Mouse (Mus musculus): ENCODE results near the gene Xylt1. TPM values are rescaled to one million over a fixed set of nuclear protein-coding genes. Genes with fewer than 3 reads are reported as not detected.

Xylt1 gene
- polyA plus RNA-seq, 1 experiment from 2014 or later: 2.9 TPM

DNA sequence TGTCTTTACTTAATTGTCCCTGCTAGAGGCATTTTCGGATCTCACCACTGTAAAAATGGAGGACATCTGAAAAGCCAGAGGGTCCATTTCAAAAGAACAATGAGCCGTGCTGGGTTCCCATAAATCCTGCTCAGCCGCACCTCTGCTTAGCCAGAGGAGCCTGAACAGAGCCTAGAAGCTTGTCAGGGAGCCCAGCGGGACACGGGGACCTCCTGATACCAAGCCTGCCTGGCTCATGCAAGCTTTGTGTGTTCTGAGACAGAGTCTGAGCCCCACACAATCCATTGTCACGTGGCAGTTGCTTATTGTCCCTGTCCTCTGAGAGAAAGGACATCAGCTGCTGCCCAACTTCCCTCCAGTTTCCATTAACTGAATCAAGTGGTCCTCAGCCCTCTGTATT lies 229.7 kb downstream of the Xylt1 start:
- Histone ChIP-seq H3K9ac (ENCODE audit: low read depth, low read length) (no peak overlapping the region), H3K9me3 (ENCODE audit: control insufficient read depth, low read length) (no peaks in the 10 kb centered on the region), H3K4me3 (ENCODE audit: low read length) (no peak overlapping the region), H3K27me3 (replicated peaks; ENCODE audit: control insufficient read depth, insufficient read depth, low read length) (no peaks in the 10 kb centered on the region), H3K36me3 (ENCODE audit: control insufficient read depth, insufficient read depth, low read length) (no peaks in the 10 kb centered on the region), H3K4me2 (ENCODE audit: low read length) (no peak overlapping the region), H3K4me1 (ENCODE audit: control insufficient read depth, insufficient read depth, low read depth, low read length) (peaks cover 3% of the 10 kb centered on the region), H3K27ac (ENCODE audit: low read depth, low read length) (peak overlapping the region; percentile 39; the same call in 1 of the 2 replicates)
- WGBS: 26% methylated on average over 6 of the region's 6 CpGs
- ATAC-seq: no peak

DNA sequence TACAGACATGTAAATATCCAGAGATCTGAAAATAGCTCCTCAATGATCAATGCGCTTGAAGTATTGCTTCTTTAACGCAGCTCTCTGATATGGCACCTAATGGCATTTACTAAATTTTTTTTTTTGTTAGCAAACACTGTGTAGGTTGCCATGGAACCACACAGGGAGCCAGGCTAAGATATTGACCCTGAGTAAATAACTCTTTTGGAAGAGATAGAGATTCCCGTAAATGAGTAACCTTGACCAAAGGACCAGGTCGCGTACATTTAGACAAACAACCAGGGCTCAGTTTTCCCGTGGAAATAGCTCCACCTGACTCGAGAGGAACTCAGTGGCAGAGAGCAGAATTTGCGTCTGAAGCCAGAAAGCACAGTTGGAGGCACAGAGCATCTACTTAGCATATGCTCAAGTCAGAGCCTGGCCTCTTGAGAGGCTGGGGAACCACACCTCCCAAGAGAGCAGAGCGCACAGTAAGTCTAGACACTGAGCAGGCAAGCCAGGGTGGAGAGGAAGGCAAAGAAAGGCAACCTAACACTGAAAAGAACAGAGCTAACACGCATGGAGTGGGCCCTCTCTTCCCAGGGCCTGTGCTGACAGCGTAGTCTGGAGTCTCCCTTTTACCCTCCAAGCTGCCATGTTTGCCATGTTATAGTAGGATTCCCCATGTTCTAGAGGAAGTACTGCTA lies 232.2 kb downstream of the Xylt1 start:
- no peak for ATAC-seq
- no peaks in the 10 kb centered on the region for H3K36me3 ChIP-seq (ENCODE audit: control insufficient read depth, insufficient read depth, low read length)
- 68% methylated on average over 11 of the region's 11 CpGs for WGBS
- no peaks in the 10 kb centered on the region for H3K9me3 ChIP-seq (ENCODE audit: control insufficient read depth, low read length)
- no peak overlapping the region for H3K4me2 ChIP-seq (ENCODE audit: low read length)
- H3K27me3 ChIP-seq (replicated peaks; ENCODE audit: control insufficient read depth, insufficient read depth, low read length): no peaks in the 10 kb centered on the region
- no peak overlapping the region for H3K4me3 ChIP-seq (ENCODE audit: low read length)
- H3K27ac ChIP-seq (ENCODE audit: low read depth, low read length): no peak overlapping the region
- no peak overlapping the region for H3K9ac ChIP-seq (ENCODE audit: low read depth, low read length)
- peaks cover 3% of the 10 kb centered on the region for H3K4me1 ChIP-seq (ENCODE audit: control insufficient read depth, insufficient read depth, low read depth, low read length)

DNA sequence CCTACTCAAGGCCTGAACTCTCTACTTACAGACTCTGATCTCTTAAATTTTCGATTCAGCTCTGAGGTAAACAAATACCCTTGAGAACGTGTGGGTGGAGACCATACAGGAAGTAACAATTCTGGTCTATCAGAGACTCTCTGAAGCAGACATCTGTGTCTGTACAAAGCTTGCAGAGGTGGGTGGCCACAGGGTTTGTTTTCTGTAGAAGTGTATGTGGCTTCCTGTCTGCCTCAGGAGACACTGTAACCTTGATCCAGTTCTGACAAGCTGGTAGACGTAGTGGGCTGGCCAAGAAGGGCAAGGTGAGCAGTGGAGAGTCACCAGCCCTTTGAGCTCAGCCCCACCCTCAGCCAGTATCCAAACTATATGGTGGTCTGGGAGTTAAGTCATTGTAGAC lies 233.0 kb downstream of the Xylt1 start:
- H3K4me1 ChIP-seq (ENCODE audit: control insufficient read depth, insufficient read depth, low read depth, low read length): peaks cover 3% of the 10 kb centered on the region
- no peak overlapping the region for H3K9ac ChIP-seq (ENCODE audit: low read depth, low read length)
- WGBS: 77% methylated on average over 3 of the region's 3 CpGs

DNA sequence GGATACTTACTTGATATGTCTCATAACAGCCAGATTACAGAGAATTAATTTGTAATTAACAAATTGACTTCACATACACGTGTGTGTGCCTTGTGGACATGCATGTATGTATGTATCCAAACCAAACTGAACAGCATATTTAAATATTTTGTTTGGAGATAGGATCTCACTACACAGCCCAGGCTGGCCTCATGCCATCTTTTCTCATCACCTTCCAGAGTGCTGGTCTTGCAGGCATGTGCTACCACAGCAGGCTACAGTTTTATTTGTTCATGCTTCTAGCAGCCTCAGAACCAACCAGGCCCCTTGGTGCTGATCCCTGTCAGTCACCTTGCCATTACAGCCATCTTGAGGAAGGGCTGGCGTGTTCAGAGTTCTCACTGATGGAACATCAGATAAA lies 233.6 kb downstream of the Xylt1 start:
- Histone ChIP-seq H3K4me3 (ENCODE audit: low read length) (no peak overlapping the region), H3K27ac (ENCODE audit: low read depth, low read length) (no peak overlapping the region), H3K4me1 (ENCODE audit: control insufficient read depth, insufficient read depth, low read depth, low read length) (peaks cover 3% of the 10 kb centered on the region), H3K9me3 (ENCODE audit: control insufficient read depth, low read length) (no peaks in the 10 kb centered on the region), H3K36me3 (ENCODE audit: control insufficient read depth, insufficient read depth, low read length) (no peaks in the 10 kb centered on the region), H3K9ac (ENCODE audit: low read depth, low read length) (no peak overlapping the region), H3K4me2 (ENCODE audit: low read length) (no peak overlapping the region), H3K27me3 (replicated peaks; ENCODE audit: control insufficient read depth, insufficient read depth, low read length) (no peaks in the 10 kb centered on the region)
- no peak for ATAC-seq
- whole genome bisulfite sequencing: 76% methylated on average over 2 of the region's 2 CpGs

More for the DNA sequence above, 233.0 kb downstream of the Xylt1 start:
- Histone ChIP-seq H3K36me3 (ENCODE audit: control insufficient read depth, insufficient read depth, low read length) (no peaks in the 10 kb centered on the region), H3K27ac (ENCODE audit: low read depth, low read length) (no peak overlapping the region), H3K4me2 (ENCODE audit: low read length) (no peak overlapping the region), H3K27me3 (replicated peaks; ENCODE audit: control insufficient read depth, insufficient read depth, low read length) (no peaks in the 10 kb centered on the region), H3K4me3 (ENCODE audit: low read length) (no peak overlapping the region), H3K9me3 (ENCODE audit: control insufficient read depth, low read length) (no peaks in the 10 kb centered on the region)
- ATAC-seq: no peak

DNA sequence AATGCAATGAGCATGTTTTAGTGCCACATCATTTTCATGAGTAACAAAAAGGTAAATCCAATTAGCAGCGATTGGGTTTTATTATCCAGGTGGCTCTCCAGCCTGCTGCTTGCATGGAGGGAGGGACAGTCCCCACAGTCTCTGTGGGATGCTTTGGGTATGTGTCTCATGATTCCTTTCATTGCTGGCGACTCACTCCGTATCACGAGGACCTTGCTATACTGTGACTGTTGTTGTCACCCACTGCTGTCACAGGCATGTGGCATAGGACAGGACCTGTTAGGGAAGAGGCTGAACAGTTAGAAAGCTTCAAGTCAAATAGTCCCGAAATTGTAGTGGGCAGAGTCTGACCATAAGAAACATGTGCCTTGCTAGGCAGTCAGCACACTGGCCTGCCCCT lies 234.1 kb downstream of the Xylt1 start:
- 80% methylated on average over 5 of the region's 5 CpGs for WGBS
- Histone ChIP-seq H3K4me1 (ENCODE audit: control insufficient read depth, insufficient read depth, low read depth, low read length) (peaks cover 3% of the 10 kb centered on the region), H3K9me3 (ENCODE audit: control insufficient read depth, low read length) (no peaks in the 10 kb centered on the region), H3K27ac (ENCODE audit: low read depth, low read length) (no peak overlapping the region), H3K27me3 (replicated peaks; ENCODE audit: control insufficient read depth, insufficient read depth, low read length) (no peaks in the 10 kb centered on the region), H3K4me2 (ENCODE audit: low read length) (no peak overlapping the region), H3K4me3 (ENCODE audit: low read length) (no peak overlapping the region), H3K9ac (ENCODE audit: low read depth, low read length) (no peak overlapping the region), H3K36me3 (ENCODE audit: control insufficient read depth, insufficient read depth, low read length) (no peaks in the 10 kb centered on the region)
- ATAC-seq: no peak

DNA sequence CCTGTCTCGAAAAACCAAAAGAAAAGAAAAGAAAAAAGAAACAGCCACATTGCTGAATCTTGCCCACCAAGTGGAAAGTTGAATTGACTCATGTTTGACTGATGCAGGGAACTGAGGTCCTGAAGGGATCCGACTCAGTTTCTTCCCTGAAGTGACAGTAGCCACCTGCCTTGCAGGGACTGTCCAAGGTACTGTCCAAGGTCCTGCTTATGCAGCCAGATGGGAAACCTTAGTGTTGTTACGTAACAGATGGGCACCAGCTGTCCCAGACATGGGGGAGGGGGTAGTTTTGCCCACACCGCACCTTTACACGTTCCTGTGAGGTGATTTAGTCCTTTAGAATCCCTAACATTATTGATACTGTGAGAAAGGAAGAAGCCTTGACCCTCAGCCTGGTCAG lies 235.5 kb downstream of the Xylt1 start:
- no peak overlapping the region for H3K4me2 ChIP-seq (ENCODE audit: low read length)
- WGBS: 67% methylated on average over 5 of the region's 5 CpGs
- H3K4me1 ChIP-seq (ENCODE audit: control insufficient read depth, insufficient read depth, low read depth, low read length): no peaks in the 10 kb centered on the region; the same call in 1 of the 2 replicates
- ATAC-seq: no peak
- H3K9ac ChIP-seq (ENCODE audit: low read depth, low read length): no peak overlapping the region
- no peaks in the 10 kb centered on the region for H3K36me3 ChIP-seq (ENCODE audit: control insufficient read depth, insufficient read depth, low read length)
- H3K27me3 ChIP-seq (replicated peaks; ENCODE audit: control insufficient read depth, insufficient read depth, low read length): no peaks in the 10 kb centered on the region
- no peaks in the 10 kb centered on the region for H3K9me3 ChIP-seq (ENCODE audit: control insufficient read depth, low read length)
- no peak overlapping the region for H3K4me3 ChIP-seq (ENCODE audit: low read length)
- no peak overlapping the region for H3K27ac ChIP-seq (ENCODE audit: low read depth, low read length)

DNA sequence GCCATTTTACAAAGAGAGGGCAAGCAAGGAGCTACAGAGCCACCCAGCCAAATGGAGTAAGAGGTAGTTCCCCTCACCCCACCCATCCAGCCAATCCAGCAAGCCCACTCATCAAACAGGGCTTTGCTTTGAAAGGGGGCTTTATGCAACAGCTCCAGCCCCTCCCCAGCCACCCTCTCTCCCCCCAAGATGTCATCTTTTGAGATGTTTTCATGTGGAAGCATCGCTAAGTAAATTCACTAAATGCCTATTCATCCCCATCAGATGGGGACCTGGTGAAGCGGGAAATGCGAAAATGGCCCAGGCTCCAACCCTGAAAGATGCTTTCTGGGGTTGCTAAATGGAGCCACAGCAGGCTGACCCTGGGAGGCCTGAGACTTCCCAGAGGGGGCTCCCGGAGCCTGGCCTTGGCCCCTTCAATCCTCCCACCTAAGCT lies 238.0 kb downstream of the Xylt1 start:
- Histone ChIP-seq H3K9me3 (ENCODE audit: control insufficient read depth, low read length) (no peaks in the 10 kb centered on the region), H3K9ac (ENCODE audit: low read depth, low read length) (no peak overlapping the region), H3K36me3 (ENCODE audit: control insufficient read depth, insufficient read depth, low read length) (no peaks in the 10 kb centered on the region), H3K27me3 (replicated peaks; ENCODE audit: control insufficient read depth, insufficient read depth, low read length) (no peaks in the 10 kb centered on the region), H3K27ac (ENCODE audit: low read depth, low read length) (no peak overlapping the region), H3K4me3 (ENCODE audit: low read length) (no peak overlapping the region), H3K4me2 (ENCODE audit: low read length) (no peak overlapping the region), H3K4me1 (ENCODE audit: control insufficient read depth, insufficient read depth, low read depth, low read length) (no peaks in the 10 kb centered on the region)
- peak; percentile 31; the same call in 1 of the 2 replicates for ATAC-seq
- 18% methylated on average over 4 of the region's 4 CpGs for WGBS

DNA sequence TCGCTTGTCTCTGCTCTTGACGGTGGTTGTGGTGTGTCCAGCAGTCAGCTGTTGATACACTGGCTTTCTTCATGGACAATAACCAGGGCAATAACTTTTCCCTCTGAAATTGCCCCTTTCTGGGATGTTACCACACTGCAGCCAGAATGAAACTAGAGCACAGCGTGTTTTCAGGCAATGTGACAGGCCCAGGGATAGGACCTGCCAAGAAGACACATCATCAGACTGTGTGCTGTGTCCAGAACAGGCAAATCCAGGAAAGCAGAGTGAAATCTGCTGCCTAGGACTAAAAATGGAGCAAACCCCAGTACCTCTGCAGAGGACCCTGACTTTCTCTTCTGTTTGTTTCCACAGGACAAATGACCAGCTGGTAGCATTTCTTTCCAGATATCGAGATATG lies 240.8 kb downstream of the Xylt1 start:
- 84% methylated on average over 4 of the region's 4 CpGs for WGBS
- Histone ChIP-seq H3K9ac (ENCODE audit: low read depth, low read length) (no peak overlapping the region), H3K4me2 (ENCODE audit: low read length) (no peak overlapping the region), H3K4me3 (ENCODE audit: low read length) (no peak overlapping the region), H3K9me3 (ENCODE audit: control insufficient read depth, low read length) (no peaks in the 10 kb centered on the region), H3K27ac (ENCODE audit: low read depth, low read length) (no peak overlapping the region), H3K36me3 (ENCODE audit: control insufficient read depth, insufficient read depth, low read length) (no peaks in the 10 kb centered on the region), H3K4me1 (ENCODE audit: control insufficient read depth, insufficient read depth, low read depth, low read length) (no peaks in the 10 kb centered on the region), H3K27me3 (replicated peaks; ENCODE audit: control insufficient read depth, insufficient read depth, low read length) (no peaks in the 10 kb centered on the region)
- no peak for ATAC-seq

DNA sequence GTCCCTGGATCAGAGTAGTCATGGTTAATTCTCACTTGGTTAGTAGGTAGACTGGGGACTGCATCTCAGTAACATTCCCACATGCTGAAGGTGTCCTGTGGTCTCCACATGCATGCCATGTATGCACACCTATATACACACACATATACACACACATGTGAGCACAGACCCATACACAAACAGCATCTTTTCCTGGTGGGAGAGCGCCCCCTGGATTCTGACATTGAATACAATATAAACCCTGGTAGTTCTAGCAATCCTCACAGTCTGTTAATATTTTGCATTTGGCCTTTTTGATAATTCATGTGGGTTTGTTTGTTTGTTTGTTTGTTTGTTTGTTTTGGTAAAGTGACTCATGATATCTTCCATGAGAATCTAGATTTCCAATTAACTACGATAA lies 242.0 kb downstream of the Xylt1 start:
- H3K4me3 ChIP-seq (ENCODE audit: low read length): no peak overlapping the region
- no peak overlapping the region for H3K4me2 ChIP-seq (ENCODE audit: low read length)
- H3K9me3 ChIP-seq (ENCODE audit: control insufficient read depth, low read length): no peaks in the 10 kb centered on the region
- no peaks in the 10 kb centered on the region for H3K27me3 ChIP-seq (replicated peaks; ENCODE audit: control insufficient read depth, insufficient read depth, low read length)
- H3K4me1 ChIP-seq (ENCODE audit: control insufficient read depth, insufficient read depth, low read depth, low read length): no peaks in the 10 kb centered on the region
- WGBS: 83% methylated on average over 2 of the region's 2 CpGs
- H3K27ac ChIP-seq (ENCODE audit: low read depth, low read length): no peak overlapping the region
- ATAC-seq: no peak; the same call in 1 of the 2 replicates
- no peak overlapping the region for H3K9ac ChIP-seq (ENCODE audit: low read depth, low read length)
- no peaks in the 10 kb centered on the region for H3K36me3 ChIP-seq (ENCODE audit: control insufficient read depth, insufficient read depth, low read length)
